Mouse (Mus musculus) forebrain, embryonic 11.5 days (tissue): ENCODE results near the gene Eid1. TPM values are rescaled to one million over a fixed set of nuclear protein-coding genes. Genes with fewer than 3 reads are reported as not detected.

ENCODE experiments used
- ATAC-seq: fragments of 200-750 bp; cut with Nextera tagmentation; replicated peaks from 2 replicates; pipeline ENCODE4 v1.8.0; 2017; ENCODE audit warnings: moderate TSS enrichment; ENCODE audit not compliant: low FRiP score
- DNase-seq: peaks from one replicate; pipeline ENCODE4 v3.0.0-alpha.2; 2017; ENCODE audit warnings: low spot score
- H3K27ac ChIP-seq: fragments of 300-500 bp; sonication (generic); 2 replicates; pipeline ENCODE4 v1.5.1; 2014; ENCODE audit warnings: low read depth, low read length
- H3K27me3 ChIP-seq: fragments of 300-500 bp; sonication (generic); 2 replicates; pipeline ENCODE4 v1.6.1; 2014; ENCODE audit warnings: mild to moderate bottlenecking, low read length, mixed read lengths; ENCODE audit not compliant: control insufficient read depth, insufficient read depth
- H3K36me3 ChIP-seq: fragments of 300-500 bp; sonication (generic); 2 replicates; pipeline ENCODE4 v1.6.1; 2014; ENCODE audit warnings: mild to moderate bottlenecking, low read length, moderate library complexity, mixed read lengths; ENCODE audit not compliant: control insufficient read depth, insufficient read depth
- H3K4me1 ChIP-seq: fragments of 300-500 bp; sonication (generic); replicated peaks from 2 replicates; pipeline ENCODE4 v1.6.1; 2014; ENCODE audit warnings: low read length, mixed read lengths; ENCODE audit not compliant: control insufficient read depth, insufficient read depth
- H3K4me2 ChIP-seq: fragments of 300-500 bp; sonication (generic); 2 replicates; pipeline ENCODE4 v1.6.1; 2014; ENCODE audit warnings: low read depth, mild to moderate bottlenecking, low read length, moderate library complexity, mixed read lengths; ENCODE audit not compliant: severe bottlenecking
- H3K4me3 ChIP-seq: fragments of 300-500 bp; sonication (generic); 2 replicates; pipeline ENCODE4 v1.5.1; 2014; ENCODE audit warnings: low read depth, low read length
- H3K9ac ChIP-seq: fragments of 300-500 bp; sonication (generic); 2 replicates; pipeline ENCODE4 v1.6.1; 2014; ENCODE audit warnings: low read length
- H3K9me3 ChIP-seq: fragments of 300-500 bp; sonication (generic); 2 replicates; pipeline ENCODE4 v1.6.1; 2016; ENCODE audit warnings: low read length, mixed read lengths; ENCODE audit not compliant: control insufficient read depth
- WGBS: fragments of 180-500 bp; shearing (Covaris S2); extraction: QIAGEN DNeasy Blood & Tissue Kit; methylation state at CpG from one replicate; pipeline ENCODE4 v1.1.7; 2014; 5-methylcytosine and 5-hydroxymethylcytosine counted together
- polyA plus RNA-seq: library from polyadenylated mRNA; unstranded; fragments of >200 nt; fragmentation: Nextera tagmentation; extraction: Ambion mirVana; gene quantifications from 2 replicates; pipeline ENCODE4 v1.2.1, GENCODE M21; 2014

Eid1 gene
- polyA plus RNA-seq, 1 experiment from 2014 or later: 252 TPM

GRCm38 (mm10) chr2:125681811-125682210 is 8.9 kb downstream of the Eid1 start:
- Histone ChIP-seq H3K27ac (no peak overlapping the region), H3K36me3 (no peaks in the 10 kb centered on the region), H3K4me2 (no peak overlapping the region), H3K27me3 (no peaks in the 10 kb centered on the region), H3K4me3 (no peak overlapping the region), H3K4me1 (peaks cover 6% of the 10 kb centered on the region; the same call in 1 of the 2 replicates), H3K9me3 (no peaks in the 10 kb centered on the region), H3K9ac (no peak overlapping the region)
- no peak for DNase-seq
- 75% methylated on average over 9 of the region's 9 CpGs for WGBS
- ATAC-seq: no peak

GRCm38 (mm10) chr2:125683895-125684294 is 11.0 kb downstream of the Eid1 start:
- Histone ChIP-seq H3K27ac (no peak overlapping the region), H3K9me3 (no peaks in the 10 kb centered on the region), H3K27me3 (no peaks in the 10 kb centered on the region), H3K4me2 (no peak overlapping the region), H3K36me3 (no peaks in the 10 kb centered on the region), H3K4me3 (no peak overlapping the region), H3K9ac (no peak overlapping the region), H3K4me1 (peaks cover 6% of the 10 kb centered on the region; the same call in 1 of the 2 replicates)
- ATAC-seq: no peak
- 83% methylated on average over 7 of the region's 7 CpGs for WGBS
- no peak for DNase-seq

GRCm38 (mm10) chr2:125684559-125685440 is 11.9 kb downstream of the Eid1 start:
- Histone ChIP-seq H3K4me1 (peaks cover 6% of the 10 kb centered on the region; the same call in 1 of the 2 replicates), H3K27ac (no peak overlapping the region), H3K9ac (no peak overlapping the region), H3K4me3 (no peak overlapping the region), H3K9me3 (no peaks in the 10 kb centered on the region), H3K36me3 (no peaks in the 10 kb centered on the region), H3K27me3 (no peaks in the 10 kb centered on the region), H3K4me2 (no peak overlapping the region)
- 67% methylated on average over 10 of the region's 10 CpGs for WGBS
- no peak for DNase-seq
- ATAC-seq: no peak

GRCm38 (mm10) chr2:125685441-125686150 is 12.7 kb downstream of the Eid1 start:
- WGBS: 56% methylated on average over 9 of the region's 9 CpGs
- ATAC-seq: no peak
- H3K27ac ChIP-seq: no peak overlapping the region

GRCm38 (mm10) chr2:125692010-125692409 is 19.1 kb downstream of the Eid1 start:
- no peak for ATAC-seq
- WGBS: 88% methylated on average over 2 of the region's 2 CpGs
- H3K27me3 ChIP-seq: no peaks in the 10 kb centered on the region
- no peak overlapping the region for H3K9ac ChIP-seq
- no peaks in the 10 kb centered on the region for H3K4me1 ChIP-seq
- no peak overlapping the region for H3K4me2 ChIP-seq
- H3K27ac ChIP-seq: no peak overlapping the region
- DNase-seq: no peak
- no peak overlapping the region for H3K4me3 ChIP-seq
- no peaks in the 10 kb centered on the region for H3K9me3 ChIP-seq
- no peaks in the 10 kb centered on the region for H3K36me3 ChIP-seq

More at GRCm38 (mm10) chr2:125685441-125686150, 12.7 kb downstream of the Eid1 start:
- H3K4me1 ChIP-seq: peaks cover 6% of the 10 kb centered on the region; the same call in 1 of the 2 replicates
- H3K36me3 ChIP-seq: no peaks in the 10 kb centered on the region
- no peak for DNase-seq
- no peaks in the 10 kb centered on the region for H3K9me3 ChIP-seq
- no peak overlapping the region for H3K9ac ChIP-seq
- H3K27me3 ChIP-seq: no peaks in the 10 kb centered on the region
- H3K4me2 ChIP-seq: no peak overlapping the region
- no peak overlapping the region for H3K4me3 ChIP-seq

- WGBS: 72% methylated on average over 2 of the region's 2 CpGs
- ATAC-seq (no peak), DNase-seq (peak; percentile 23)
- Histone ChIP-seq H3K27ac (no peak overlapping the region), H3K4me1 (no peaks in the 10 kb centered on the region), H3K4me3 (no peak overlapping the region), H3K27me3 (no peaks in the 10 kb centered on the region), H3K36me3 (no peaks in the 10 kb centered on the region), H3K9ac (no peak overlapping the region), H3K9me3 (no peaks in the 10 kb centered on the region), H3K4me2 (no peak overlapping the region)
Measured at GRCm38 (mm10) chr2:125694798-125695197, 21.9 kb downstream of the Eid1 start.

GRCm38 (mm10) chr2:125696219-125696618 is 23.3 kb downstream of the Eid1 start:
- H3K9me3 ChIP-seq: no peaks in the 10 kb centered on the region
- WGBS: 73% methylated on average over 2 of the region's 2 CpGs
- DNase-seq: peak; percentile 37
- H3K36me3 ChIP-seq: no peaks in the 10 kb centered on the region
- ATAC-seq: no peak
- no peak overlapping the region for H3K4me3 ChIP-seq
- H3K27me3 ChIP-seq: no peaks in the 10 kb centered on the region
- no peaks in the 10 kb centered on the region for H3K4me1 ChIP-seq
- no peak overlapping the region for H3K4me2 ChIP-seq
- H3K9ac ChIP-seq: no peak overlapping the region
- no peak overlapping the region for H3K27ac ChIP-seq

- Histone ChIP-seq H3K27me3 (no peaks in the 10 kb centered on the region), H3K9ac (no peak overlapping the region), H3K9me3 (no peaks in the 10 kb centered on the region), H3K4me1 (peaks cover 3% of the 10 kb centered on the region; the same call in 1 of the 2 replicates), H3K4me3 (no peak overlapping the region), H3K36me3 (no peaks in the 10 kb centered on the region), H3K27ac (no peak overlapping the region), H3K4me2 (no peak overlapping the region)
- 84% methylated on average over 2 of the region's 2 CpGs for WGBS
- ATAC-seq: no peak
- no peak for DNase-seq
Measured at GRCm38 (mm10) chr2:125701606-125702005, 28.7 kb downstream of the Eid1 start.
